Mouse (Mus musculus): ENCODE results near the gene Asic5.

GRCm38 (mm10) chr3:81961336-81961735, 20.8 kb upstream of the Asic5 start:
- TF ChIP-seq CTCF (IDR thresholded peaks at IDR 0.05; ENCODE audit: borderline replicate concordance, extremely low read depth, insufficient read depth, insufficient read length), result no peak
- TF ChIP-seq POLR2A (IDR thresholded peaks at IDR 0.05; ENCODE audit: borderline replicate concordance, extremely low read depth, insufficient read depth, insufficient read length, poor library complexity, severe bottlenecking), result no peak
